Mouse (Mus musculus): ENCODE measurements around the gene Antxr1. TPM values are rescaled to one million over a fixed set of nuclear protein-coding genes. Genes with fewer than 3 reads are reported as not detected.

Gene Antxr1
- polyA plus RNA-seq, 1 experiment from 2014 or later = 13.2 TPM

- peaks cover 7% of the 10 kb centered on the region; the same call in 1 of the 2 replicates for H3K36me3 ChIP-seq (ENCODE audit: control insufficient read depth, insufficient read depth, low read length)
- 65% methylated on average over 8 of the region's 8 CpGs for WGBS
Measured at GRCm38 (mm10) chr6:87165536-87166311, 169.9 kb downstream of the Antxr1 start.

GRCm38 (mm10) chr6:87161391-87162263, 174.0 kb downstream of the Antxr1 start:
- H3K36me3 ChIP-seq (ENCODE audit: control insufficient read depth, insufficient read depth, low read length) = peaks cover 3% of the 10 kb centered on the region; the same call in 1 of the 2 replicates
- 72% methylated on average over 12 of the region's 12 CpGs for WGBS
- no peak for ATAC-seq (ENCODE audit: insufficient number of reproducible peaks, low FRiP score, low TSS enrichment, low read depth)

More at GRCm38 (mm10) chr6:87165536-87166311, 169.9 kb downstream of the Antxr1 start:
- DNase-seq (ENCODE audit: low spot score) (no peak), ATAC-seq (ENCODE audit: insufficient number of reproducible peaks, low FRiP score, low TSS enrichment, low read depth) (no peak)
- Histone ChIP-seq H3K27me3 (ENCODE audit: control insufficient read depth, insufficient read depth, low read length) (no peaks in the 10 kb centered on the region), H3K9ac (ENCODE audit: low read length) (no peak overlapping the region), H3K9me3 (ENCODE audit: control insufficient read depth, low read length) (no peaks in the 10 kb centered on the region), H3K27ac (replicated peaks; ENCODE audit: low read depth, low read length) (no peak overlapping the region), H3K4me1 (ENCODE audit: control insufficient read depth, insufficient read depth, low read length) (peaks cover 12% of the 10 kb centered on the region), H3K4me2 (ENCODE audit: low read depth, severe bottlenecking) (no peak overlapping the region), H3K4me3 (ENCODE audit: low read depth, low read length) (no peak overlapping the region)

DNA sequence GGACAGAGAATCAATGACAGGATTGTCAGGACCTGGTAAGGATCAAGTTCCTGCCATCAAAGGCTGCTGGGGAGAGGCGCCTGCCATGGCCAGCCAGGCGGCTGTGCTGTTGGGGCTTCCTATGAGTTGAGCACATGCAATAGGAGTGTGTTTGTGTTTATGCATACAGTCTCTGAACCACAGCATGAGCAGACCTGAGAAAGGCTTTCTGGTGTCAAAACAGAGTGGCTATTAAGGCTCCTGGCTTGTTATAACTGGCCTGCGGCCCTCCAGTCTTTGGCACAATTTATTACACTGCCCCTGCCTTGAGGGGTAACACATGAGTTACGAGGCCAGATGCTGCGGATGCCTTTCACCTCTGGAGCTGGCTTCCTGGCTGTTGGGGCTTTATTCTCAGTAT, 175.4 kb downstream of the Antxr1 start:
- H3K36me3 ChIP-seq (ENCODE audit: control insufficient read depth, insufficient read depth, low read length) = peaks cover 3% of the 10 kb centered on the region; the same call in 1 of the 2 replicates
- H3K4me1 ChIP-seq (ENCODE audit: control insufficient read depth, insufficient read depth, low read length) = peaks cover 21% of the 10 kb centered on the region
- H3K4me3 ChIP-seq (ENCODE audit: low read depth, low read length) = no peak overlapping the region
- peak overlapping the region; percentile 75 for H3K27ac ChIP-seq (replicated peaks; ENCODE audit: low read depth, low read length)
- no peak overlapping the region for H3K9ac ChIP-seq (ENCODE audit: low read length)
- ATAC-seq (ENCODE audit: insufficient number of reproducible peaks, low FRiP score, low TSS enrichment, low read depth) (peak; percentile 80), DNase-seq (ENCODE audit: low spot score) (peak; percentile 78)
- no peaks in the 10 kb centered on the region for H3K27me3 ChIP-seq (ENCODE audit: control insufficient read depth, insufficient read depth, low read length)
- 14% methylated on average over 5 of the region's 5 CpGs for WGBS
- no peak overlapping the region for H3K4me2 ChIP-seq (ENCODE audit: low read depth, severe bottlenecking)
- H3K9me3 ChIP-seq (ENCODE audit: control insufficient read depth, low read length) = no peaks in the 10 kb centered on the region

More at GRCm38 (mm10) chr6:87161391-87162263, 174.0 kb downstream of the Antxr1 start:
- H3K4me3 ChIP-seq (ENCODE audit: low read depth, low read length) = no peak overlapping the region
- no peak overlapping the region for H3K4me2 ChIP-seq (ENCODE audit: low read depth, severe bottlenecking)
- no peaks in the 10 kb centered on the region for H3K27me3 ChIP-seq (ENCODE audit: control insufficient read depth, insufficient read depth, low read length)
- DNase-seq (ENCODE audit: low spot score) = no peak
- H3K9ac ChIP-seq (ENCODE audit: low read length) = no peak overlapping the region
- H3K9me3 ChIP-seq (ENCODE audit: control insufficient read depth, low read length) = no peaks in the 10 kb centered on the region
- peaks cover 21% of the 10 kb centered on the region for H3K4me1 ChIP-seq (ENCODE audit: control insufficient read depth, insufficient read depth, low read length)
- H3K27ac ChIP-seq (replicated peaks; ENCODE audit: low read depth, low read length) = no peak overlapping the region; the same call in 1 of the 2 replicates

DNA sequence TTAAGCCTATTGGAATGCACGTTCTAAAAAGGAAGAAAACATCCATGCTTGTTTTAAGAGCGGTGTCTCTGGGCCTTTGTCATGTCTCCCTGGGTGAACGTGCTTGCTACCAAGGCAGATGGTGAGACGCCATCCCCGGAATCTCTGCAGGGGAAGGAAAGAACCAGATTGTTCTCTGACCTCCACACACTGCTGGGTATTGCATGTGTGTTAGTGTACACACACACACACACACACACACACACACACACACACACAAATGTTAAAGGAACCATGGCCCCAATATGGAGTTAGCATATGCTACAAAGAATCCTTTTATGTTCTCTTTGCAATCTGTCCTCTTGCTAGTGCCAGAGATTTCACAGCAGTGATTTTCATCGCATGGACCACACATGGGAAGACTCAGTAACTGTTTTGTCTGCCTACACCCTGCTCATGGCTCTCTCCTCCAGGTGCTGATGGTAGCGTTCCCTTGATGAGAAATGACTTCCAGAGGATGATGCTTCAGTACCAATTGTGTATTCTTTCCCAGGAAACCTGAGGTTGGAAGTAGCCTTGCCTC, 177.5 kb downstream of the Antxr1 start:
- Histone ChIP-seq H3K36me3 (ENCODE audit: control insufficient read depth, insufficient read depth, low read length) (no peaks in the 10 kb centered on the region), H3K4me1 (ENCODE audit: control insufficient read depth, insufficient read depth, low read length) (peaks cover 25% of the 10 kb centered on the region), H3K9ac (ENCODE audit: low read length) (no peak overlapping the region), H3K4me2 (ENCODE audit: low read depth, severe bottlenecking) (no peak overlapping the region), H3K9me3 (ENCODE audit: control insufficient read depth, low read length) (no peaks in the 10 kb centered on the region), H3K4me3 (ENCODE audit: low read depth, low read length) (no peak overlapping the region), H3K27ac (replicated peaks; ENCODE audit: low read depth, low read length) (no peak overlapping the region), H3K27me3 (ENCODE audit: control insufficient read depth, insufficient read depth, low read length) (no peaks in the 10 kb centered on the region)
- no peak for ATAC-seq (ENCODE audit: insufficient number of reproducible peaks, low FRiP score, low TSS enrichment, low read depth)
- DNase-seq (ENCODE audit: low spot score) = no peak
- WGBS = 89% methylated on average over 7 of the region's 7 CpGs

- Histone ChIP-seq H3K4me3 (ENCODE audit: low read depth, low read length) (no peak overlapping the region), H3K27ac (replicated peaks; ENCODE audit: low read depth, low read length) (no peak overlapping the region), H3K27me3 (ENCODE audit: control insufficient read depth, insufficient read depth, low read length) (no peaks in the 10 kb centered on the region), H3K9ac (ENCODE audit: low read length) (no peak overlapping the region), H3K4me1 (ENCODE audit: control insufficient read depth, insufficient read depth, low read length) (0 out of 2 replicates have a peak, but pooled peaks cover 17% of the 10 kb centered on the region), H3K4me2 (ENCODE audit: low read depth, severe bottlenecking) (no peak overlapping the region), H3K9me3 (ENCODE audit: control insufficient read depth, low read length) (no peaks in the 10 kb centered on the region), H3K36me3 (ENCODE audit: control insufficient read depth, insufficient read depth, low read length) (no peaks in the 10 kb centered on the region)
- WGBS = 82% methylated on average over 3 of the region's 3 CpGs
- no peak for DNase-seq (ENCODE audit: low spot score)
- ATAC-seq (ENCODE audit: insufficient number of reproducible peaks, low FRiP score, low TSS enrichment, low read depth) = no peak
Measured at GRCm38 (mm10) chr6:87153836-87154235, 181.8 kb downstream of the Antxr1 start.

DNA sequence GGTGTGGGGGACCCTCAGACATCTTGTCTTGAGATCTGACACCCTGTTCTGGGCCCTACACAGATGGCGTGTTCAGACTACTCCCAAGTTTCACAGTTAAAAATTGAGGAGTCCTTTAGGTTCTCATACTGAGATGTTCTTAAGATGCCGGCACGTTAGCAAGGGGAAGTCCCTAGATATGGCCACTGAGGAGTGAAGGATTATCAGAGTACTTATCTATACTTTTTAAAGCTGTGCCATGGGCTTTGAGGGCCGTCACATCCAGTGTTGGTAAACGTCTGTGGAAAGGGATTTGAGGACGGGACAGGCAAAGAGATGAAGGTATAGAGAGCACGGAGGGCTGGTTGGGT, 182.4 kb downstream of the Antxr1 start:
- 0 out of 2 replicates have a peak, but pooled peaks cover 17% of the 10 kb centered on the region for H3K4me1 ChIP-seq (ENCODE audit: control insufficient read depth, insufficient read depth, low read length)
- H3K36me3 ChIP-seq (ENCODE audit: control insufficient read depth, insufficient read depth, low read length) = no peaks in the 10 kb centered on the region
- H3K27me3 ChIP-seq (ENCODE audit: control insufficient read depth, insufficient read depth, low read length) = no peaks in the 10 kb centered on the region
- H3K9ac ChIP-seq (ENCODE audit: low read length) = no peak overlapping the region
- H3K4me3 ChIP-seq (ENCODE audit: low read depth, low read length) = no peak overlapping the region
- no peak overlapping the region for H3K4me2 ChIP-seq (ENCODE audit: low read depth, severe bottlenecking)
- ATAC-seq (ENCODE audit: insufficient number of reproducible peaks, low FRiP score, low TSS enrichment, low read depth) (no peak), DNase-seq (ENCODE audit: low spot score) (no peak)
- WGBS = 86% methylated on average over 7 of the region's 7 CpGs
- H3K27ac ChIP-seq (replicated peaks; ENCODE audit: low read depth, low read length) = no peak overlapping the region
- no peaks in the 10 kb centered on the region for H3K9me3 ChIP-seq (ENCODE audit: control insufficient read depth, low read length)

DNA sequence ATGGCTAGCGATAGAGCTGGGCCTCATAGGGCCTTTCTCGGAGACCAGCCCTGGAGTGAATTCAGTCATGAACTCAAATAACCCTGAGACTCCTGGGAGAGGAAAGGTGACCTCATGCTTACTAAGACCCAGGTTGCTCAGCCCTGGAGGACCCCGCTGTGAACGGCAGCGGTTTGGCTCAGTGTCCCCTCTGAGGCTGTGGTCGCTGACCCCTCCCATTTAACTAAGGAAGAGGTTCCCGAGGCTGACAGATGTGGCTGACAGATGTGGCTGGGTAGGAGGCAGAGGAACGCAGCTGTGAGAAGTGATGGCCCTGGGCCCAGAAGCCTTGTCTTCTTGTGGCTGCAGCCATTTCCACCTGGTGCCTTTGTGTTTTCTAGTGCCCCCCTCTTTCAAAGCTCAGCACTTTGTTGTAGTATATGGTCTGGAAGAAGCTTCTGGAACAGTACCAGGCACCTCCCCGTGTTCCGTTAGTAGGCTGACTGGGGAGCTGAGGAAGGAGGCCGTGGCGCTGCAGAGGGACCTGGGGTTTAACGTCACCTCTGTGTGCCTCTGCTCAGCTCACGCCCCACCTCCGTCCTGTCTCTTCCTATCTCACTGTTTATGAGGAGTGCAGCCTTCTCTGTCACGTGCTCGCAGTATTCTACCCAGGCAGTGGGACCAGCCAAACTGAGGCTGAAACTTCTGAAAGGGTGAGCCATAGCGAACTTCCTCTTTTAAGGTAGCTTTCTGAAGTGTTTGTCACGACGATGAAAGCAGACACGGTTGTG, 183.0 kb downstream of the Antxr1 start:
- Histone ChIP-seq H3K4me3 (ENCODE audit: low read depth, low read length) (no peak overlapping the region), H3K9me3 (ENCODE audit: control insufficient read depth, low read length) (no peaks in the 10 kb centered on the region), H3K9ac (ENCODE audit: low read length) (no peak overlapping the region), H3K36me3 (ENCODE audit: control insufficient read depth, insufficient read depth, low read length) (no peaks in the 10 kb centered on the region), H3K4me1 (ENCODE audit: control insufficient read depth, insufficient read depth, low read length) (0 out of 2 replicates have a peak, but pooled peaks cover 17% of the 10 kb centered on the region), H3K4me2 (ENCODE audit: low read depth, severe bottlenecking) (no peak overlapping the region), H3K27me3 (ENCODE audit: control insufficient read depth, insufficient read depth, low read length) (no peaks in the 10 kb centered on the region), H3K27ac (replicated peaks; ENCODE audit: low read depth, low read length) (no peak overlapping the region)
- DNase-seq (ENCODE audit: low spot score) (no peak), ATAC-seq (ENCODE audit: insufficient number of reproducible peaks, low FRiP score, low TSS enrichment, low read depth) (0 out of 2 replicates have a peak, but pooled peaks have one; percentile 35)
- WGBS = 71% methylated on average over 21 of the region's 21 CpGs
